Mouse (Mus musculus): ENCODE results near the gene Zbtb33.
A peak's percentile ranks its signal among the peaks of the same experiment; 100 is the strongest.

The Zbtb33 gene

GRCm38 (mm10) chrX:38189552-38190457 is at the start of gene Zbtb33:
Zbtb33 (plus strand) TSS chrX:38189793.
- DNase-seq (ENCODE audit: low read depth, low spot score): peak; percentile 78

- DNase-seq (ENCODE audit: low read depth, low spot score): no peak
Measured at GRCm38 (mm10) chrX:38159097-38159496, 30.5 kb upstream of the Zbtb33 start.

- DNase-seq (ENCODE audit: low read depth, low spot score): no peak
Measured at GRCm38 (mm10) chrX:38165315-38165714, 24.3 kb upstream of the Zbtb33 start.

GRCm38 (mm10) chrX:38166064-38166463 is 23.5 kb upstream of the Zbtb33 start:
- DNase-seq (ENCODE audit: low read depth, low spot score): peak; percentile 53

GRCm38 (mm10) chrX:38166592-38166991 is 23.0 kb upstream of the Zbtb33 start:
- no peak for DNase-seq (ENCODE audit: low read depth, low spot score)

GRCm38 (mm10) chrX:38179891-38180310 is 9.7 kb upstream of the Zbtb33 start:
- peak; percentile 90 for DNase-seq (ENCODE audit: low read depth, low spot score)

GRCm38 (mm10) chrX:38180656-38181607 is 8.7 kb upstream of the Zbtb33 start:
- DNase-seq (ENCODE audit: low read depth, low spot score): peak; percentile 12

- DNase-seq (ENCODE audit: low read depth, low spot score): peak; percentile 73
Measured at GRCm38 (mm10) chrX:38181608-38182258, 7.9 kb upstream of the Zbtb33 start.

- DNase-seq (ENCODE audit: low read depth, low spot score): peak; percentile 31
Measured at GRCm38 (mm10) chrX:38185520-38185919, 4.1 kb upstream of the Zbtb33 start.

- DNase-seq (ENCODE audit: low read depth, low spot score): no peak
Measured at GRCm38 (mm10) chrX:38190458-38190764, 818 bp downstream of the Zbtb33 start.

- DNase-seq (ENCODE audit: low read depth, low spot score): no peak
Measured at GRCm38 (mm10) chrX:38201816-38202215, 12.2 kb downstream of the Zbtb33 start.

GRCm38 (mm10) chrX:38207392-38207791 is 17.8 kb downstream of the Zbtb33 start:
- DNase-seq (ENCODE audit: low read depth, low spot score): no peak

GRCm38 (mm10) chrX:38216986-38217675 is 27.5 kb downstream of the Zbtb33 start:
- no peak for DNase-seq (ENCODE audit: low read depth, low spot score)

GRCm38 (mm10) chrX:38217676-38217991 is 28.0 kb downstream of the Zbtb33 start:
- DNase-seq (ENCODE audit: low read depth, low spot score): no peak

GRCm38 (mm10) chrX:38222757-38223156 is 33.2 kb downstream of the Zbtb33 start:
- no peak for DNase-seq (ENCODE audit: low read depth, low spot score)

GRCm38 (mm10) chrX:38229888-38230287 is 40.3 kb downstream of the Zbtb33 start:
- no peak for DNase-seq (ENCODE audit: low read depth, low spot score)

GRCm38 (mm10) chrX:38237731-38238130 is 48.1 kb downstream of the Zbtb33 start:
- DNase-seq (ENCODE audit: low read depth, low spot score): peak; percentile 39
